Mouse (Mus musculus): ENCODE measurements around the gene Cxcl1. TPM values are rescaled to one million over a fixed set of nuclear protein-coding genes. Genes with fewer than 3 reads are reported as not detected.

The Cxcl1 gene
- total and polyA plus RNA-seq, 3 experiments, result 0.48 to 2.8 (median 1.0) TPM

GRCm38 (mm10) chr5:90894231-90894630 lies 3.2 kb downstream of the Cxcl1 start:
- Histone ChIP-seq H3K27ac (no peak overlapping the region), H3K4me3 (no peak overlapping the region), H3K27me3 (ENCODE audit: control insufficient read depth, insufficient read depth, low read length) (no peaks in the 10 kb centered on the region), H3K79me2 (replicated peaks; ENCODE audit: control insufficient read depth, insufficient read depth, low read length) (no peaks in the 10 kb centered on the region), H3K4me1 (ENCODE audit: control insufficient read depth, insufficient read depth, low read length) (peaks cover 2% of the 10 kb centered on the region), H3K9ac (ENCODE audit: low read depth, low read length) (no peak overlapping the region), H3K36me3 (ENCODE audit: control insufficient read depth, insufficient read depth, low read length) (no peaks in the 10 kb centered on the region)
- WGBS, result 60% methylated on average over 8 of the region's 8 CpGs
- TF ChIP-seq POLR2A (IDR thresholded peaks at IDR 0.05; ENCODE audit: insufficient read depth, low read depth, low read length) (no peak), EP300 (IDR thresholded peaks at IDR 0.05; ENCODE audit: insufficient read depth, low read depth, low read length) (no peak), CTCF (IDR thresholded peaks at IDR 0.05) (no peak)
- DNase-seq, result no peak
- intact Hi-C loops (cut with DNase I), result no loop called here

GRCm38 (mm10) chr5:90897429-90897828 lies 6.4 kb downstream of the Cxcl1 start:
- intact Hi-C loops (cut with DNase I), result no loop called here
- WGBS, result 76% methylated on average over 3 of the region's 3 CpGs
- Histone ChIP-seq H3K36me3 (ENCODE audit: control insufficient read depth, insufficient read depth, low read length) (no peaks in the 10 kb centered on the region), H3K79me2 (replicated peaks; ENCODE audit: control insufficient read depth, insufficient read depth, low read length) (no peaks in the 10 kb centered on the region), H3K27me3 (ENCODE audit: control insufficient read depth, insufficient read depth, low read length) (no peaks in the 10 kb centered on the region), H3K9ac (ENCODE audit: low read depth, low read length) (no peak overlapping the region), H3K4me3 (no peak overlapping the region), H3K27ac (no peak overlapping the region), H3K4me1 (ENCODE audit: control insufficient read depth, insufficient read depth, low read length) (peaks cover 3% of the 10 kb centered on the region)
- DNase-seq, result no peak
- TF ChIP-seq CTCF (IDR thresholded peaks at IDR 0.05) (no peak), EP300 (IDR thresholded peaks at IDR 0.05; ENCODE audit: insufficient read depth, low read depth, low read length) (no peak), POLR2A (IDR thresholded peaks at IDR 0.05; ENCODE audit: insufficient read depth, low read depth, low read length) (no peak)

DNA sequence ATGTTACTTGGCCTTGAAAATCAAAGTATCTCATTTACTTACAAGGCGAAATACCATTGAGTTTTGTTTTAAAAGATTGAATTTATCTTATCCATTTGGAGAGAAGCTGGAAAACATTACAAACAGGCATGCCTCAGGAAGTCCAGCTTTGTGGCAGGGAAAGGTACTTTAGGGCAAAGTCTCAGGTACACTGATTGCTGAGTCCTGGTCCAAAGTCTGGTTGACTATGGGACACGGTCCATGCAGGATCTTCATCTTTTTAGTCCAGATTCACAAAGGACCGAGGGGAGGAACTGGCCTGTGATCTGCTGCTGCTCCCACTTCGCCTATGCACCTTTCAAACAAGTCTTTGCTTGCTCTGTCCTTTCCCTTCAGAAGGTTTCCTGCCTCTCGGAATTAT lies 8.3 kb downstream of the Cxcl1 start:
- WGBS, result 82% methylated on average over 5 of the region's 5 CpGs
- H3K4me1 ChIP-seq (ENCODE audit: control insufficient read depth, insufficient read depth, low read length), result peaks cover 5% of the 10 kb centered on the region
- intact Hi-C loops (cut with DNase I), result no loop called here
- H3K27me3 ChIP-seq (ENCODE audit: control insufficient read depth, insufficient read depth, low read length), result 0 out of 2 replicates have a peak, but pooled peaks cover 2% of the 10 kb centered on the region
- H3K36me3 ChIP-seq (ENCODE audit: control insufficient read depth, insufficient read depth, low read length), result no peaks in the 10 kb centered on the region
- H3K27ac ChIP-seq, result no peak overlapping the region
- H3K79me2 ChIP-seq (replicated peaks; ENCODE audit: control insufficient read depth, insufficient read depth, low read length), result no peaks in the 10 kb centered on the region
- H3K9ac ChIP-seq (ENCODE audit: low read depth, low read length), result no peak overlapping the region
- DNase-seq, result no peak
- TF ChIP-seq CTCF (IDR thresholded peaks at IDR 0.05) (no peak), EP300 (IDR thresholded peaks at IDR 0.05; ENCODE audit: insufficient read depth, low read depth, low read length) (no peak), POLR2A (IDR thresholded peaks at IDR 0.05; ENCODE audit: insufficient read depth, low read depth, low read length) (no peak)
- no peak overlapping the region for H3K4me3 ChIP-seq

DNA sequence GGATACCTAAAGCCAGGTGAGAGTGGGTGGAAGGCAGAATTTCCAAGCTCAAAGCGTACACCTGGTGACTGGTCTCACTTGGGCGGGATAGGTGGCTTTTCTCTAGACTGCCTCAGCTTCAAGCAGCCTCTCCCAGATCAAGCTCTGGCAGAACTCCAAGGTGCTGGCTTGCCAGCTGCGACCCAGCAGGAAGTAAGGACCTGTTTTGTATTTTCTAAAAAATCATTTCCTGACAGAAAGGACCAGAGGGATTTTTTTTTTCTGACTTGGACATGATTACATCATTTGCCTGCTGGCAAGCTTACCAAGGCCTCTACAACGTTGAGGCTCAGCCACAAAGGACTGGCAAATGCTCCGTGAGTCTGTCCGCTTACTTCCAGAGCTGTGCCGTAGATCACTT lies 9.1 kb downstream of the Cxcl1 start:
- Histone ChIP-seq H3K4me1 (ENCODE audit: control insufficient read depth, insufficient read depth, low read length) (peaks cover 5% of the 10 kb centered on the region), H3K9ac (ENCODE audit: low read depth, low read length) (no peak overlapping the region), H3K27ac (no peak overlapping the region), H3K27me3 (ENCODE audit: control insufficient read depth, insufficient read depth, low read length) (0 out of 2 replicates have a peak, but pooled peaks cover 2% of the 10 kb centered on the region), H3K79me2 (replicated peaks; ENCODE audit: control insufficient read depth, insufficient read depth, low read length) (no peaks in the 10 kb centered on the region), H3K4me3 (no peak overlapping the region), H3K36me3 (ENCODE audit: control insufficient read depth, insufficient read depth, low read length) (no peaks in the 10 kb centered on the region)
- DNase-seq, result peak; percentile 57 to 73
- intact Hi-C loops (cut with DNase I), result loop anchor here (5.0 kb wide), 1 partner anchor 113 kb away; the partner anchor contains the start of gene Cxcl3
- TF ChIP-seq EP300 (IDR thresholded peaks at IDR 0.05; ENCODE audit: insufficient read depth, low read depth, low read length), result no peak
- no peak for TF ChIP-seq POLR2A (IDR thresholded peaks at IDR 0.05; ENCODE audit: insufficient read depth, low read depth, low read length)
- no peak for TF ChIP-seq CTCF (IDR thresholded peaks at IDR 0.05)
- WGBS, result 29% methylated on average over 7 of the region's 7 CpGs

DNA sequence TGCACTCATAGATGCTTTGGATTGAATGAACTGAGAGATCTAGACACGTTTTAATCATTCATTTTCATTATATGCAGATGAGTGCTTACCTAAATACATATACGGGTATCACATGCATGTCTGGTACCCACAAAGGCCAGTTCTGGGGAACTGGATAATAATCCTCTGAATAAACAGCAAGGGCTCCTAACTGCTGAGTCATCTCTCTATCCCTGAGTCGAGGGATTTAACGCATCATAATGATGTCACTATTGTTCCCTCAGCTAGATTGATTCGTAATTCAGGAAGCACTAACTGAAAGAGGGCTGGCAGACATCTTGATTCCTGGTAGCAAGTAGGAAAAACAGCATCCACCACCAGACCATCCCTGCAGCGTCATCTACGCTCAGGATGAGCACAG lies 9.6 kb downstream of the Cxcl1 start:
- TF ChIP-seq CTCF (IDR thresholded peaks at IDR 0.05) (no peak), EP300 (IDR thresholded peaks at IDR 0.05; ENCODE audit: insufficient read depth, low read depth, low read length) (no peak)
- Histone ChIP-seq H3K27ac (no peak overlapping the region), H3K9ac (ENCODE audit: low read depth, low read length) (no peak overlapping the region), H3K4me3 (no peak overlapping the region), H3K27me3 (ENCODE audit: control insufficient read depth, insufficient read depth, low read length) (0 out of 2 replicates have a peak, but pooled peaks cover 2% of the 10 kb centered on the region), H3K79me2 (replicated peaks; ENCODE audit: control insufficient read depth, insufficient read depth, low read length) (no peaks in the 10 kb centered on the region), H3K36me3 (ENCODE audit: control insufficient read depth, insufficient read depth, low read length) (no peaks in the 10 kb centered on the region), H3K4me1 (ENCODE audit: control insufficient read depth, insufficient read depth, low read length) (peaks cover 5% of the 10 kb centered on the region)
- no peak for DNase-seq
- WGBS, result 61% methylated on average over 7 of the region's 7 CpGs
- intact Hi-C loops (cut with DNase I), result loop anchor here (5.0 kb wide), 1 partner anchor 113 kb away; the partner anchor contains the start of gene Cxcl3

DNA sequence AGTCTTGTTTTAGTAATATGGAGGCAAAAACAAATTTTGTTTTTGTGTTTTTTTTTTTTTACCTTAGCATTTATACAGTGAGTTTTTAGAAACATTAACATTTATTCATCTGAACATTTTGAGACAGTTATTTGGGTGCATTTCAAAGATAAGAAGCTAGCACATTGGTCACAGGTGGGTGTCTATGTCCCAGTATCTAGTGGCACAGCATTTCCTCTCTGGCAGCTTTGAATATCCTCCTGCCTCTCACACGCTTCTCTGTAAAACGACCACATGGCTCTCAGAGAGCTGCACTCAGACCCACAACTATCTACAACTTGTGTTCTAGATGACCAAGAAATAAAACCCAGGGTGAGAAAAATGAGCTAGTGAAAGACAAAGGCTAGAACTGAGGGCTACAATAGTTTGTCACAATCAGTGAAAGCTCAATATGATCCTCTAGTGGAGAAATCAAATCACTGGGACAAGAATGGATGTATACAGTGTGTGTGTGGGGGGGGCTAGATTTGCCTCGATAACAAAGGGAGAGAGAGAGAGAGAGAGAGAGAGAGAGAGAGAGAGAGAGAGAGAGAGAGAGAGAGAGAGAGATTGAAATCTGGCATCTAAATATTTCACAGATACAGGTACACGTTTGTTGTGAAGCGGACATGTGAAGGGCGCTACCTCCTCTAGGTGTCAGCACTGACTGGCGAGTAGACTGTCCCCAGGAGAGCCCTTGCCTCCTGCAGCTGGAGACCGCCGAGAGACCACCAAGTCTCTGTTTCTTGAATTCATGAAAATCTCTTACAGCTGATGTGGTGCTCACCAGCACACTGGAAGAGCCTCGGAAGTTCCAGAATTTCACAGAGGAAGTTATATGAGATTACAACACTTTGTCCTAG lies 11.6 kb downstream of the Cxcl1 start:
- intact Hi-C loops (cut with DNase I), result loop anchor here (5.0 kb wide), 1 partner anchor 115 kb away; the partner anchor contains the start of gene Cxcl3
- no peak for DNase-seq
- WGBS, result 8% methylated on average over 10 of the region's 10 CpGs
- H3K4me3 ChIP-seq, result no peak overlapping the region
- TF ChIP-seq POLR2A (IDR thresholded peaks at IDR 0.05; ENCODE audit: insufficient read depth, low read depth, low read length) (no peak), CTCF (IDR thresholded peaks at IDR 0.05) (peak; percentile 46)
- peaks cover 5% of the 10 kb centered on the region for H3K4me1 ChIP-seq (ENCODE audit: control insufficient read depth, insufficient read depth, low read length)
- H3K27me3 ChIP-seq (ENCODE audit: control insufficient read depth, insufficient read depth, low read length), result 0 out of 2 replicates have a peak, but pooled peaks cover 2% of the 10 kb centered on the region
- H3K79me2 ChIP-seq (replicated peaks; ENCODE audit: control insufficient read depth, insufficient read depth, low read length), result no peaks in the 10 kb centered on the region
- H3K36me3 ChIP-seq (ENCODE audit: control insufficient read depth, insufficient read depth, low read length), result no peaks in the 10 kb centered on the region
- no peak overlapping the region for H3K9ac ChIP-seq (ENCODE audit: low read depth, low read length)
- H3K27ac ChIP-seq, result no peak overlapping the region

Data from heart, adult 2 months (tissue).